ENCODE assay signal across 22 mouse cellular contexts in genomic region chr16:78232205-78232604, GRCm38 (mm10).
DNase-seq lines count a peak whose midpoint lies in the region; ATAC-seq and TF ChIP-seq lines count a peak whose summit lies in the region.
"Had no signal": no experiment of that assay in that cellular context is flagged by ENCODE, and none has a peak within 500 bp of the region (broad histone marks: within the 10 kb centered on the region; RNA-seq: fewer than 3 reads in every experiment).

No protein-coding gene starts in this region.

- intact Hi-C loops in gastrocnemius, adult 2 months (cut with DNase I) = no loop called here

- TF ChIP-seq POLR2A in CH12.LX (IDR thresholded peaks at IDR 0.05; ENCODE audit: low read depth, low read length) = no peak

- H3K4me3 ChIP-seq in CH12.LX (replicated peaks in 1 of 3; ENCODE audit: low read depth in 2 of 3, low read length in 2 of 3, poor library complexity in 1 of 3) = no peak overlapping the region
- no peak overlapping the region for H3K4me3 ChIP-seq in gastrocnemius, adult 2 months
- no peak overlapping the region for H3K4me3 ChIP-seq in hindbrain, embryonic 11.5 days (ENCODE audit: low read depth, low read length)
- no peak overlapping the region for H3K4me3 ChIP-seq in hindbrain, embryonic 14.5 days (replicated peaks; ENCODE audit: low read length)

- WGBS in hindbrain, embryonic 11.5 days = 94% methylated on average over 2 of the region's 2 CpGs
- WGBS in hindbrain, embryonic 14.5 days = 83% methylated on average over 2 of the region's 2 CpGs

- H3K27me3 ChIP-seq in CH12.LX (replicated peaks) = no peaks in the 10 kb centered on the region
- no peaks in the 10 kb centered on the region for H3K27me3 ChIP-seq in hindbrain, embryonic 11.5 days (ENCODE audit: control insufficient read depth, insufficient read depth, low read length)
- no peaks in the 10 kb centered on the region for H3K27me3 ChIP-seq in hindbrain, embryonic 14.5 days (ENCODE audit: control insufficient read depth, insufficient read depth, low read length)
- H3K27me3 ChIP-seq: Patski had no signal

- TF ChIP-seq EP300 in CH12.LX (IDR thresholded peaks at IDR 0.05; ENCODE audit: low read length) = no peak

- peaks cover 0 to 14% of the 10 kb centered on the region in 2 experiments; a peak in 2 of 4 replicates for H3K4me1 ChIP-seq in CH12.LX (ENCODE audit: control insufficient read depth in 1 of 2, insufficient read depth in 2 of 2)
- H3K4me1 ChIP-seq in hindbrain, embryonic 11.5 days (replicated peaks; ENCODE audit: control insufficient read depth, insufficient read depth, low read length) = no peaks in the 10 kb centered on the region
- 0 out of 2 replicates have a peak, but pooled peaks cover 8% of the 10 kb centered on the region for H3K4me1 ChIP-seq in hindbrain, embryonic 14.5 days (replicated peaks; ENCODE audit: control insufficient read depth, insufficient read depth, low read length)

- ATAC-seq in granulocyte monocyte progenitor cell, adult 5-6 weeks (replicated peaks; ENCODE audit: poor library complexity, severe bottlenecking) = peak; percentile 59
- ATAC-seq in megakaryocyte, adult 5-6 weeks (ENCODE audit: poor library complexity, severe bottlenecking) = 0 out of 2 replicates have a peak, but pooled peaks have one; percentile 30
- peak; percentile 53 for ATAC-seq in megakaryocyte progenitor cell, adult 5-6 weeks (replicated peaks; ENCODE audit: poor library complexity)
- ATAC-seq in hindbrain, embryonic 11.5 days (ENCODE audit: low FRiP score) = no peak
- no peak for ATAC-seq in hindbrain, embryonic 14.5 days (ENCODE audit: low FRiP score)
- ATAC-seq: activated CD4-positive, CD25-positive, alpha-beta regulatory T cell, adult 4 months; CD4-positive, CD25-positive, alpha-beta regulatory T cell, adult 4 months; Patski had no signal

- no peak for TF ChIP-seq RAD21 in CH12.LX (IDR thresholded peaks at IDR 0.05; ENCODE audit: low read depth, low read length)

- no peak overlapping the region for H3K27ac ChIP-seq in CH12.LX (ENCODE audit: insufficient read depth, low read depth)
- no peak overlapping the region for H3K27ac ChIP-seq in gastrocnemius, adult 2 months
- no peak overlapping the region for H3K27ac ChIP-seq in hindbrain, embryonic 11.5 days (ENCODE audit: low read depth, low read length)
- no peak overlapping the region for H3K27ac ChIP-seq in hindbrain, embryonic 14.5 days

- no peak for TF ChIP-seq CTCF in CH12.LX (conservative IDR thresholded peaks at IDR 0.05 in 1 of 2, IDR thresholded peaks at IDR 0.05 in 1 of 2; ENCODE audit: low read depth in 2 of 2, low read length in 2 of 2)
- no peak for TF ChIP-seq CTCF in gastrocnemius, adult 2 months (IDR thresholded peaks at IDR 0.05)

- no peaks in the 10 kb centered on the region for H3K36me3 ChIP-seq in CH12.LX (replicated peaks in 1 of 2; ENCODE audit: control insufficient read depth in 1 of 2, insufficient read depth in 1 of 2, low read length in 1 of 2)
- no peaks in the 10 kb centered on the region for H3K36me3 ChIP-seq in hindbrain, embryonic 11.5 days (ENCODE audit: control insufficient read depth, insufficient read depth, low read length)
- H3K36me3 ChIP-seq in hindbrain, embryonic 14.5 days (replicated peaks; ENCODE audit: control insufficient read depth, insufficient read depth) = no peaks in the 10 kb centered on the region
- H3K36me3 ChIP-seq: G1E had no signal

- dilution Hi-C loops in CH12.LX (cut with MboI; ENCODE audit: extremely low pct_ligation_motif_present, extremely low pct_unique_long_range_greater_than_20kb, low sequenced_read_pairs) = no loop called here

- H3K79me2 ChIP-seq in CH12.LX (replicated peaks; ENCODE audit: control insufficient read depth, extremely low read depth, insufficient read depth, poor library complexity, severe bottlenecking) = no peaks in the 10 kb centered on the region

- H3K9ac ChIP-seq in CH12.LX (ENCODE audit: insufficient read depth, low read depth) = no peak overlapping the region
- no peak overlapping the region for H3K9ac ChIP-seq in hindbrain, embryonic 11.5 days (ENCODE audit: low read depth, low read length)
- H3K9ac ChIP-seq in hindbrain, embryonic 14.5 days = no peak overlapping the region

- in situ Hi-C loops in CH12.LX (cut with MboI; ENCODE audit: low pct_ligation_motif_present, low pct_unique_long_range_greater_than_20kb, low sequenced_read_pairs) = no loop called here

- peaks cover 6% of the 10 kb centered on the region for H3K9me3 ChIP-seq in CH12.LX (replicated peaks; ENCODE audit: low read length)
- H3K9me3 ChIP-seq in hindbrain, embryonic 11.5 days (ENCODE audit: control insufficient read depth, low read length) = no peaks in the 10 kb centered on the region
- H3K9me3 ChIP-seq in hindbrain, embryonic 14.5 days (ENCODE audit: control insufficient read depth, low read length) = no peaks in the 10 kb centered on the region

- DNase-seq in CH12.LX (ENCODE audit: extremely low read depth) = peak; percentile 53
- no peak for DNase-seq in gastrocnemius, adult 2 months
- DNase-seq in hindbrain, embryonic 11.5 days (ENCODE audit: low spot score) = no peak
- DNase-seq in frontal cortex, postnatal 14 days (ENCODE audit: low spot score in 2 of 2) = no peak
- DNase-seq in hindbrain, embryonic 14.5 days (ENCODE audit: low spot score) = no peak
- DNase-seq: adrenal gland, adult 2 months; adrenal gland, adult 8-10 months; adrenal gland, postnatal 10 days; adrenal gland, postnatal 14 days; adrenal gland, postnatal 25 days; adrenal gland, postnatal 36 days; B cell, adult 2 months; cerebellum, adult 11 months; cerebellum, adult 11-12 months; cerebellum, adult 18-20 months had no signal

- H3K4me2 ChIP-seq in CH12.LX (ENCODE audit: insufficient read depth, low read depth, poor library complexity, severe bottlenecking) = no peak overlapping the region
- no peak overlapping the region for H3K4me2 ChIP-seq in hindbrain, embryonic 11.5 days (replicated peaks; ENCODE audit: low read depth, low read length)
- H3K4me2 ChIP-seq in hindbrain, embryonic 14.5 days (replicated peaks) = no peak overlapping the region

TF ChIP-seq in CH12.LX, 34 proteins besides CTCF, POLR2A, EP300 and RAD21:
- TF ChIP-seq BHLHE40 (IDR thresholded peaks at IDR 0.05; ENCODE audit: low read depth, low read length) (peak; percentile 20; the same call in 1 of the 2 replicates), UBTF (IDR thresholded peaks at IDR 0.05; ENCODE audit: low read depth, low read length) (no peak), CHD1 (IDR thresholded peaks at IDR 0.05; ENCODE audit: low read depth, low read length) (no peak), MAX (IDR thresholded peaks at IDR 0.05; ENCODE audit: low read length) (peak; percentile 19; the same call in 1 of the 2 replicates), ZMIZ1 (IDR thresholded peaks at IDR 0.05; ENCODE audit: low read depth, low read length) (no peak), USF1 (IDR thresholded peaks at IDR 0.05; ENCODE audit: low read depth, low read length) (peak; percentile 26)

Comparison
In these comparisons a context has a peak if more than half of its experiments do, and no peak if none do; other contexts are left out.
1. ATAC-seq: peak in granulocyte monocyte progenitor cell, adult 5-6 weeks (single experiment), megakaryocyte, adult 5-6 weeks (single experiment) and megakaryocyte progenitor cell, adult 5-6 weeks (single experiment); none in hindbrain, embryonic 11.5 days (single experiment) and hindbrain, embryonic 14.5 days (single experiment).